Mouse (Mus musculus) hindbrain, embryonic 14.5 days (tissue): ENCODE measurements around the gene Gm45713. TPM values are rescaled to one million over a fixed set of nuclear protein-coding genes. Genes with fewer than 3 reads are reported as not detected.

Experiments
- ATAC-seq: fragments of 200-750 bp; cut with Nextera tagmentation; 2 replicates; pipeline ENCODE4 v1.8.0; 2017; ENCODE audit warnings: moderate number of reproducible peaks, mild to moderate bottlenecking, moderate TSS enrichment, moderate library complexity; ENCODE audit not compliant: low FRiP score
- DNase-seq: peaks from one replicate; pipeline ENCODE4 v3.0.0-alpha.2; 2015; ENCODE audit warnings: low spot score
- H3K27ac ChIP-seq: fragments of 300-500 bp; sonication (generic); 2 replicates; pipeline ENCODE4 v1.5.1; 2014; ENCODE audit warnings: mild to moderate bottlenecking, moderate library complexity
- H3K27me3 ChIP-seq: fragments of 300-500 bp; sonication (generic); 2 replicates; pipeline ENCODE4 v1.6.1; 2014; ENCODE audit warnings: mild to moderate bottlenecking, low read length, mixed read lengths; ENCODE audit not compliant: control insufficient read depth, insufficient read depth
- H3K36me3 ChIP-seq: fragments of 300-500 bp; sonication (generic); replicated peaks from 2 replicates; pipeline ENCODE4 v1.6.1; 2014; ENCODE audit not compliant: control insufficient read depth, insufficient read depth
- H3K4me1 ChIP-seq: fragments of 300-500 bp; sonication (generic); replicated peaks from 2 replicates; pipeline ENCODE4 v1.6.1; 2014; ENCODE audit warnings: antibody characterized with exemption, low read length, mixed read lengths; ENCODE audit not compliant: control insufficient read depth, insufficient read depth
- H3K4me2 ChIP-seq: fragments of 300-500 bp; sonication (generic); replicated peaks from 2 replicates; pipeline ENCODE4 v1.6.1; 2014; ENCODE audit warnings: mild to moderate bottlenecking, moderate library complexity
- H3K4me3 ChIP-seq: fragments of 300-500 bp; sonication (generic); replicated peaks from 2 replicates; pipeline ENCODE4 v1.5.1; 2014; ENCODE audit warnings: mild to moderate bottlenecking, low read length
- H3K9ac ChIP-seq: fragments of 300-500 bp; sonication (generic); 2 replicates; pipeline ENCODE4 v1.6.1; 2014
- H3K9me3 ChIP-seq: fragments of 300-500 bp; sonication (generic); 2 replicates; pipeline ENCODE4 v1.6.1; 2016; ENCODE audit warnings: low read length; ENCODE audit not compliant: control insufficient read depth
- WGBS: fragments of 180-500 bp; shearing (Covaris S2); extraction: QIAGEN DNeasy Blood & Tissue Kit; methylation state at CpG from one replicate; pipeline ENCODE4 v1.1.7; 2014; 5-methylcytosine and 5-hydroxymethylcytosine counted together
- polyA plus RNA-seq: library from polyadenylated mRNA; unstranded; fragments of >200 nt; fragmentation: Nextera tagmentation; extraction: Ambion mirVana; gene quantifications from 2 replicates; pipeline ENCODE4 v1.2.1, GENCODE M21; 2014

Gene Gm45713
- polyA plus RNA-seq, 1 experiment from 2014 or later = not detected

DNA sequence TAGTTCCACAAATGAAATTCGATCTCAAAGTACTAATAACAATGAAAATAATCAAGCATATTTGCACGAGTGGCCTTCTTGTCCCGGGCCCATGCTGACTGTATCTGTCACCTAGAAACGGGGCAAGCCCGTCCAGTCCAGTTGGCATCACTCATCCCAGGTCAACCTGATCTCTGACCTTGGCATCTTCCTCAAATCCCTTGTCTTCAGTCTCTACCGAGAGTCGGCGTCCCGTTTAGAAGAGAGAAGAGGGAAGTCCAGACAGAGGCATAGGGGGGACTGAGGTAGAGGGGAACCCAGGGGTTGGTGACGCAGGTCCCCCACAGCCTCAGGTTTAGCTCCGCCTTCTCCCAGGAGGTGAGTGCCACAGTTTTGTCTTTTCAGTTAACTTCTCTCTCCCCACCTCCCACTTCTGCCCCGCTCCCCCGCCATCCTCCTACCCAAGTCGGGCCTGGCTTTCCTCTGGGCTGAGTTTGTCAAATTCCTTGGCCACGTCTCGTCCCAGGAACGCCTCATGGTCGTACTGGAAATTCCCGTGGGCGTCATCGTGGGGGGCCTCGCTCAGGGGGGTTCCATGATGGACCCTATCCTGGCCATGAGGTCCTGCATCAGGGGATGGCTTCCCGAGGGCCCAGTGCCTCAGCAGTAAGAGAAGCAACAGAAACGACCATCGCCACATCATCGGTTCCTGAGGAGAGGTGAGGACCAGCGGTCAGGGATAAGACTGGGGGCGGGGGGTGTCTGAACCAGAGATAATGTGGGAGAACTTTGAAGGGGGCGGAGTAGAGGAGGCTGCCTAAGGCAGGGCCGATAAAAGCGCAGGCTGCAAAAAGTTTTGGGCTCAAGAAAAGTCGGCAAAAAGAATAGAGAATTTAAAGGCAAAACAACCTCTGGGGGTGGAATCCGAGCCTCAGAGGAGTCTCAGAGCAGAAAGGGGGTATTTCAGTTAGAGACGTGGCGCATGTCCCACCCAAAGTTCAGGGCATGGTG is 44.7 kb downstream of the Gm45713 start:
- Histone ChIP-seq H3K4me3 (peak overlapping the region; percentile 35), H3K36me3 (no peaks in the 10 kb centered on the region), H3K4me1 (no peaks in the 10 kb centered on the region), H3K27ac (no peak overlapping the region), H3K9ac (peak overlapping the region; percentile 32), H3K9me3 (no peaks in the 10 kb centered on the region), H3K4me2 (peak overlapping the region; percentile 52), H3K27me3 (no peaks in the 10 kb centered on the region)
- DNase-seq (no peak), ATAC-seq (peak; percentile 32; the same call in 1 of the 2 replicates)
- 17% methylated on average over 35 of the region's 35 CpGs for WGBS

DNA sequence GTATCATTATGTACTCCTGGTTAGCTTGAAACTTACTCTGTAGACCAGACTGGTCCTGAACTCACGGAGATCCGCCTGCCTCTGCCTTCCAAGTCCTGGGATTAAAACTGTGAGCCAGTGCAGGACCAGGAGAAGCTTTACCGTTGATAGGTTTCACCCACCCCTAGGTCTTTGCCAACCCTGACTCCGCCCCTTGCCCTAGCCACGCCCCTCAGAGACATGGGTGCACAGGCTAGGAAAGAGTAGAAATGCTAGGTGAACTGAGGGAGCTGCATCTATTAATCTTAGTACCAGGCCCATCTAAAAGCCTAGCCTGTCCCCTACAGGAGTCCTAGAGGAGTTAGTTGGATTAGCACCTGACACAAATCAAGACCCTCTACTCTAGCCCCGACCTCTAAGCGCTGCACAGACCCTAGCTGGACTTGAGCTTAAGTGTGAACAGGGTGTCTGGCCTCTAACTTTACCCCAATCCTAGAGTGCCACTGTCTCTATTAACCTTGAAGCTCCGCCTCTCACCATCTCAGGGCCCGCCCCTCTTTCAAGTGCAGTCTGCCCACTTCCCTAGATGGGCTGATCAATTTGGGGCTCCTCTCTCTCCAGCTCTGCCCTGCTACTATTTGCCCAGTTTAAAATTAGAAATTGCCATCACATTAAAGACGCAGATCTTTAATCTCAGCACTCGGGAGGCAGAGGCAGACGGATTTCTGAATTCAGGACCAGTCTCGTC is 45.6 kb downstream of the Gm45713 start:
- no peaks in the 10 kb centered on the region for H3K9me3 ChIP-seq
- H3K36me3 ChIP-seq = no peaks in the 10 kb centered on the region
- ATAC-seq = no peak
- H3K4me2 ChIP-seq = peak overlapping the region; percentile 52
- no peak overlapping the region for H3K27ac ChIP-seq
- DNase-seq = no peak
- H3K27me3 ChIP-seq = no peaks in the 10 kb centered on the region
- no peaks in the 10 kb centered on the region for H3K4me1 ChIP-seq
- peak overlapping the region; percentile 35; the same call in 1 of the 2 replicates for H3K4me3 ChIP-seq
- H3K9ac ChIP-seq = no peak overlapping the region
- 82% methylated on average over 13 of the region's 13 CpGs for WGBS

DNA sequence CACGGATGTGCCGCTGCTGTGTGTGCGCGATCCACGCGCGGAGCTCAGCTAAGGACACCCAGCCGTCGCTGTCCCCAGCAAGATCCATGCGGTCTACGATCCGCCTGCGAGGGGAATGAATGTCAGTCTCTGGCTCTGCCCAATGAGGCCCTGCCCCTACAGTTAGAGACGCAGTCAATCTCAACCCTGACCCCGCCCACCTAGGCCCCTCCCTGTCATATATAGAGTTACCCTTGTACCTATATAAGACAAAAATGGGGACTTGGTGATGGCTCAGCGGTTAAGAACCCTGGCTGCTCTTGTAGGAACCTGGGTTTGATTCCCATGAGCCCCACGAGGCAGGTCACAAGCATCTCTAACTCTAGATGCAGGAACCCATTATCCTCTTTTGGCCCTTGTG is 47.4 kb downstream of the Gm45713 start:
- no peaks in the 10 kb centered on the region for H3K9me3 ChIP-seq
- H3K9ac ChIP-seq = no peak overlapping the region
- 95% methylated on average over 17 of the region's 17 CpGs for WGBS
- no peak overlapping the region for H3K27ac ChIP-seq
- H3K36me3 ChIP-seq = no peaks in the 10 kb centered on the region
- H3K4me1 ChIP-seq = no peaks in the 10 kb centered on the region
- ATAC-seq = no peak
- no peak for DNase-seq
- no peaks in the 10 kb centered on the region for H3K27me3 ChIP-seq
- no peak overlapping the region for H3K4me2 ChIP-seq
- H3K4me3 ChIP-seq = no peak overlapping the region

DNA sequence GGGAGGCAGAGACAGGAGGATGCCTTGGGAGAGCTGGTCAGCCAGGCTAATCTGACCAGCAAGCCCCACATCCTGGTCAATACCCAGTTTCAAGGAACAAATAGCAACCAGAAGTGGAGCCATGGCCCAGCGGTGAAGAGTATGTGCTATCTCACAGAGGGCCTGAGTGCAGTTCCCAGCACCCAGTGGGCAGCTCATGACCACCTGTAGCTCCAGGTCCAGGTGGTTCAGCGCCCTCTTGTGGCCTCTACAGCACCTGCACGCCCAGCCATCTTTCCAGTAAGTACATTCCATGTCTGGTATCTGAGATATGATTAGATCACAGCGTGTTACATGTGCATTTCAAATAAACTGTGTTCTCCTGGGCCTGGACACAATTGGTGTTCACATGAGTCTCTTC is 49.9 kb downstream of the Gm45713 start:
- H3K36me3 ChIP-seq = no peaks in the 10 kb centered on the region
- no peaks in the 10 kb centered on the region for H3K27me3 ChIP-seq
- ATAC-seq (no peak), DNase-seq (no peak)
- H3K4me3 ChIP-seq = no peak overlapping the region
- no peaks in the 10 kb centered on the region for H3K4me1 ChIP-seq
- H3K9me3 ChIP-seq = no peaks in the 10 kb centered on the region
- no peak overlapping the region for H3K27ac ChIP-seq
- no peak overlapping the region for H3K9ac ChIP-seq
- H3K4me2 ChIP-seq = no peak overlapping the region
- 77% methylated on average over 4 of the region's 4 CpGs for WGBS

DNA sequence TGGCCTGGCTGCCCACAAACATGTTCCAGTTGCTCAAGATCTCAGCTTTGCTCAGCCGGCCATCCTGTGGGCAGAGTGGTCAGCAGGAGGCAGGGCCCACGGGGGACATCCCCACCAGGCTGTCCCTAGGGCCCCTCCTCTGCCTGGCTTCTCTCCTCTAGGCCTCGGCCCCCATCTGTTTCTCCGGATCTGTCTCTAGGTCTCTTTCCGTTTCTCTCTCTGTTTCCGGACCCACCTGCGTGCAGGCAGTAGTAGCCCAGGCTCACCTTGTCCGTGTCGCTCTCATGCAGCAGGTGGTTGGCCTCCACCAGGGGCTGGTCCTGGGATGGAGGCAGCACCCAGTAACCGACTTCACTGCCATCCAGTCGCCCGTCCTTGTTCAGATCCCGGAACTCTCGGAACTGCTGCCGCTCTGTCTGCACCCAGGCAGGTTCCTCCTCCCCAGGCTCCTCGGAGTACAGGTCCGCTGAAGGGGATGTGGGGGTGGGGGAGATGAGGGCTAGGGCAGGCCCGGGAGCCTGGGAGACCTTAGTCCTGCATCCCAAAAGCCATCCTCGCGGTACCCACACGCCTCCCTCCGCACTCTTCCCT is 52.6 kb downstream of the Gm45713 start:
- Histone ChIP-seq H3K9me3 (no peaks in the 10 kb centered on the region), H3K4me3 (no peak overlapping the region), H3K9ac (no peak overlapping the region; the same call in 1 of the 2 replicates), H3K27me3 (no peaks in the 10 kb centered on the region), H3K36me3 (no peaks in the 10 kb centered on the region; the same call in 1 of the 2 replicates), H3K4me2 (no peak overlapping the region), H3K4me1 (no peaks in the 10 kb centered on the region), H3K27ac (no peak overlapping the region)
- DNase-seq (no peak), ATAC-seq (no peak)
- 79% methylated on average over 22 of the region's 22 CpGs for WGBS

DNA sequence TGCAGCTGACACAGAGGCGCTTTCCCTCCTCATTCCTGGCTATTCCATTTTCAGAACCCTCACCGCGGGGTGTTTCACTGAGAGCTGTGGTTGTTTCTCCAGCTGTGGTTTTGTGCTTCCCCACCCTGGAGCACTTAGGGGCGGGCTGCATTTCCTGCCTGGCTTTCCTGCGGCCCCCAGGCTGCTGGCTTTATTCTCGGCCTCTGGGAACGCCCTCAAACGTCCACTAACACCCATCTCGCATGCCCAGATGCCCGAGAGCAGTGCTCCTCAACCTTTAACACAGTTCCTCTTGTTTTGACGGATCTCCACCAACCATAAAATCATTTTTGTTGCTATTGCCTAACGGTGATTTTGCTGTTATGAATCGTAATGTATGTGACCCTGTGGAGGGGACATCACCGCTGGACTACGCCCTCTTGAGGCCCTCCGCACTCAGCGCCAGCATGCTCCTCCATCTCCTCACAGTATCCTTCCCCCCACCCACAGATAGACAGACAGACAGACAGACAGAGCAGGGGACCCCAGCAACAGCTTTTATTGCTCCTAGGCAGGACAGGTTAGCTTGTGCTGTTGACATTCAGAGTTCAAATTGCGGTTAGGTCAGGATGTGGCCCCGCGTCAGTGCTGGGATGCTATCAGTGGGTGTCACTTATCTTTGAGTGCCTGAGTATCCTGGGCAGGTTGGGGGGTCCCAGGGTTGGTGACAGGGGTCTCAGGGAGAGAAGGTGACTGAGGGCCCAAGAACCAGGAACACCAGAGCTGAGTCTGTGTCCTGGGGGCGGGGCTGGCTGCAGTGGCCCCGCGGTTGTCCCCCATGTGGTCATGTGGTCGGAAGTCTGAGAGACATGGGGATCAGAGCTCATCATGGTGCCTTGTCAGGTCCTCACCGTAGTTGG is 53.4 kb downstream of the Gm45713 start:
- no peak for ATAC-seq
- Histone ChIP-seq H3K9ac (no peak overlapping the region), H3K27ac (peak overlapping the region; percentile 28; the same call in 1 of the 2 replicates)

DNA sequence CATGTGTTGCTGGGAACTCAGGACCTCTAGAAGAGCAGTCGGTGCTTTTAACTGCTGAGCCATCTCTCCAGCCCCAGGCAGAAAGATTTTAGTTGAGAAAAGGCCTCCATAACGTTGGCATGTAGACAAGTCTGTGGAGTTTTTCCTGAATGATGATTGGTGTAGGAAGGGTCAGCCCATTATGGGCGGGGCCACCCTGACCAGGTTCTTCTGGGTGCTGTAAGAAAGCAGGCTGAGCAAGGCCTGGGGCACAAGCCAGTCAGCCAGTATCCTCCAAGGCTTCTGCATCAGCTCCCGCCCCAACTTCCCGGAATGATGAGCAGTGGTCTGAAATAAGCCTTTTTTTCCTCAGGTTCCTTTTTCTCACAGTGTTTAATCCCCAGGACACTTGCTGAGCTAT is 55.0 kb downstream of the Gm45713 start:
- DNase-seq = no peak
- H3K4me3 ChIP-seq = no peak overlapping the region
- no peak overlapping the region for H3K9ac ChIP-seq
- H3K4me1 ChIP-seq = no peaks in the 10 kb centered on the region
- no peak for ATAC-seq
- no peak overlapping the region for H3K27ac ChIP-seq
- no peaks in the 10 kb centered on the region for H3K27me3 ChIP-seq
- no peaks in the 10 kb centered on the region for H3K9me3 ChIP-seq
- WGBS = 49% methylated on average over 5 of the region's 5 CpGs
- H3K4me2 ChIP-seq = no peak overlapping the region
- H3K36me3 ChIP-seq = peaks cover 13% of the 10 kb centered on the region; the same call in 1 of the 2 replicates

More for the DNA sequence above, 53.4 kb downstream of the Gm45713 start:
- DNase-seq = no peak
- WGBS = 70% methylated on average over 25 of the region's 25 CpGs
- Histone ChIP-seq H3K4me2 (no peak overlapping the region), H3K4me1 (no peaks in the 10 kb centered on the region), H3K27me3 (no peaks in the 10 kb centered on the region), H3K36me3 (peaks cover 2% of the 10 kb centered on the region; the same call in 1 of the 2 replicates), H3K9me3 (no peaks in the 10 kb centered on the region), H3K4me3 (no peak overlapping the region)

DNA sequence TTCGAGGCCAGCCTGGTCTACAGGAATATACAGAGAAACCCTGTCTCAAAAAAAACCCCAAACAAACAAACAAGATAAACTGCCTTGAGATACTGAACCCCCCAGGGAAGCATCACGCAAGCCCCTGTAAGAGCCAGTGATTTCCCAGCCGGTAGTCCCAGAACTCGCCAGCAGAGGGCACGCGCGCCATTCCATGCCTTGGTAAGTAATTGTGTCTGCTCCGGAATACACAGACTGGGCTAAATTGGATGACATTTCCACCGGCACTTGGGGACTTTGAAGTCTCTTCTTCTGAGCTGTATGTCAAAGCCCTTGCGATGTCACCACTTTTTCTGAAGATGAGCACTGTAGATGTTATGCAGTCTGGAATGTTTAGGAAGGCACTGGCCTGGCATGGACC is 56.2 kb downstream of the Gm45713 start:
- Histone ChIP-seq H3K27ac (no peak overlapping the region), H3K4me1 (no peaks in the 10 kb centered on the region), H3K36me3 (peaks cover 16% of the 10 kb centered on the region; the same call in 1 of the 2 replicates), H3K9ac (no peak overlapping the region), H3K4me2 (no peak overlapping the region), H3K27me3 (no peaks in the 10 kb centered on the region), H3K4me3 (no peak overlapping the region), H3K9me3 (no peaks in the 10 kb centered on the region)
- peak; percentile 97 for DNase-seq
- peak; percentile 63 for ATAC-seq
- 2% methylated on average over 10 of the region's 10 CpGs for WGBS
